Mouse (Mus musculus) adrenal gland, postnatal 14 days (tissue): Measurements from ENCODE around the gene Hal. TPM values are rescaled to one million over a fixed set of nuclear protein-coding genes. Genes with fewer than 3 reads are reported as not detected.

Experiments used
- DNase-seq: peaks from one replicate; pipeline ENCODE4 v3.0.0; 2021; ENCODE audit warnings: mixed read lengths
- long read RNA-seq, 2 experiments: library from polyadenylated mRNA; stranded (forward); transcript quantifications; one replicate each; pipeline ENCODE4 v2.0.0; 2021
- total RNA-seq: library from RNA; stranded (reverse); gene quantifications from 2 replicates; pipeline ENCODE4 v1.2.3, GENCODE M21; 2021

Hal gene
- total RNA-seq, result 1.2 and 18.0 TPM in 2 replicates
- long read RNA-seq, experiment 1, full-length matches to known transcripts, result 1 of 1 reads
- long read RNA-seq, experiment 1, partial matches to known transcripts, result 0 of 1 reads
- long read RNA-seq, experiment 1, other reads (novel, unspliced or antisense), result 0 of 1 reads
- long read RNA-seq, experiment 2, full-length matches to known transcripts, result 2 of 7 reads
- long read RNA-seq, experiment 2, partial matches to known transcripts, result 5 of 7 reads
- long read RNA-seq, experiment 2, other reads (novel, unspliced or antisense), result 0 of 7 reads

DNA sequence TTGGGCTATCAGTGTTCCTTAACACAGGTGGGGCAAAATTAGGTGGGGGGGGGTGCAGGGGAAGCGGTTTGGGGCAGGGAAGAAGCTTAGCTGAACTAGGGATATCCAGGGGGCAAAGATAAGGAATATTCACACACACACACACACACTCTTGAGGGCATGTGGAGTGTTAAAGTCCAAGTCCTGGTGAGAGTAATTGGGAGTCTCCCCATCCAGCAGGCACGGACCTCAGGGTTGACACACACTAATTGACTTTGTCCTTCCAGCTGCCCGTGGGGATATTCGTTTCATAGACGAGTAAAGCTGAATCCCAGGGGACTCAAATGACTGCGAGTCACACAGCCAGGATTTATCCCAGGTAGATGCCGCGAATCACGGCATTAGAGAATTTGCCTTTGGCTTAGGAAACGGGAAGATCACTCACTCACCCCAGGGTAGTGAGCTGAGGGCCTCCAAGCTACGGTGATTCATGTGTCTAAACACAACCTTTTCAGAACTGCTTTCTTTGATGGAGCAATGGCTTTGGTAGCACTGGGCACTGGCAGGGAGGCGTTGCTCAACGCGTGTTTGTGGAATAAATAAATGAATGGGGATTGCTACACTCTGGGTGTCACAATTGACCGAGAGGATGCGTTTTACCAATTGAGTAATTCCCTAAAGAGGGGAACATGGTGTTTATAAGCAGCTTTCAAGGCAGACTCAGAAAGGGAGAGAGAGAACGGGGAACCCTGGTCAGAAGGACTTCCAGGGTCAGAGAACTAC lies at the start of gene Hal:
Hal (plus strand) TSS at position 703 of the 762 bp plus-strand sequence.
- peak; percentile 60 for DNase-seq

DNA sequence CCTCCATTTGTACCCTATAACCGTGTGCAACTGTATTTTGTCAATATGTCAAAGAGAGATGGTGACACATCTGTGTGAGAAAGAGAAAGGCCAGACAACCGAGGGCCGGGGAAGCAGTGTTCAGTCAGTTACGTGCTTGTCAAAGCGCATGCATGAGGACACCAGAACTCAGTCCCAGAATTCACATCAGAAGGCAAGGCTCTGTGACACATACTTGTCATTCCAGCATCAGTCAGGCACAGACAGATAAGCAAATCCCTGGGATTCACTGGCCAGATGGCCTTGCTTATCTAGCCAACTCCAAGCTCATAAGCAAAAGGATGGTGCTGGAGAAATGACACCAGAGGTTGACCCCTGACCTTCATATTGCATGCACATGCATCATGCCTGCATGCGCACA lies 47.1 kb upstream of the Hal start:
- DNase-seq, result no peak

DNA sequence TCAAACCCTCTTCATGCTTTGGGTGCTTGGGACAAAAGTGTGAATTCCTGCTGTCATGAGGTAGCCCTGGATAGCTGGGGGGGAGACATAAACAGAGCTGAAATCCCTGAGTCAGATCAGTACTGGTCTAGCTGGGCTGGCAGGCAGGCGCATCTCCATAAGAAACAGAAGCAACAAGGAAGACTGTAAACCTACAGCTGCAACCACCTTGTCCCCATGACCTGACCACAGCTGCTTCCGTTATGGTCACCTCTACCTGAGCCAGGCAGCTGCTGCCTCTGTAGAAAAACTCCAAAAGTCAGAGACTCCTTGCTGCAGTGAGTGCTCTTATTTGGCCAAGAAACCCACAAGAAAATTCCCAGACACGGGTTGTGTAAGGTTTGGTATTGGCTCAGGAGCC lies 46.4 kb upstream of the Hal start:
- no peak for DNase-seq

DNA sequence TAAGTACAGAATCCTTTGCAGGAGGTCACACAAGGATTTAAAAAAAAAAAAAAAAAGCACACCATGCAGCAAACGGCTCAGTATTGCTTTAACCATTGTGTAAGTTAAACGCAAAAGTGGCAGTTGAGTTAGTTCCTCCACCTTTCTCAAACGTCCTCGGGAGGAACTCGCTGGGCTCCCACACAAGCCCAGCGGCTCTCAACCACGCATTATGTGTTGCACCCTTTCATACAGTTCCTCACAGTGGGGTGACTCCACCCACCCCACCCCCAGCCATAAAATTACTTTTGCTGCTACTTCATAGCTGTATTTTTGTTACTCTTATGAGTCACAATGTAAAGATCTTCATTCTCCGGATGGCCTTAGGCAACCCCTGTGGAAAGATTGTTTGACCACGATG lies 44.2 kb upstream of the Hal start:
- DNase-seq, result no peak

DNA sequence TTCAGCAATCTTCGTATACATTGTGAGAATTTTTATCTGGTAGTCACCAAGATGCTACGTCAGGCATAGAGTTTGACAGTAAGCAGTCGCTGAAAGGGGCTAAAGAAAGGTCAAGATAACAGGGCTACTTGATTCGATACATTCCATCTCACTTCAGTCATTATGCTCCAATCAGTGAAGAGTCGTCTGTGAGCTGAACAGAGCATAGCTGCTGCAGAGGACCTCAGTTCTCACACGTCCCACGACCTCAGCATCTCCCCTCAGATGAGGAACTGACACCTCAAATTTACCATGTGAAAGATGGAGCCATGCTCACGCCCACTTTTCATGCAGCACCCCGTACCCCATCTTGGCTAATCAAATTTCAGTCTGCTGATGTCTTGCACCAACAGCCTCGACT lies 41.2 kb upstream of the Hal start:
- no peak for DNase-seq

DNA sequence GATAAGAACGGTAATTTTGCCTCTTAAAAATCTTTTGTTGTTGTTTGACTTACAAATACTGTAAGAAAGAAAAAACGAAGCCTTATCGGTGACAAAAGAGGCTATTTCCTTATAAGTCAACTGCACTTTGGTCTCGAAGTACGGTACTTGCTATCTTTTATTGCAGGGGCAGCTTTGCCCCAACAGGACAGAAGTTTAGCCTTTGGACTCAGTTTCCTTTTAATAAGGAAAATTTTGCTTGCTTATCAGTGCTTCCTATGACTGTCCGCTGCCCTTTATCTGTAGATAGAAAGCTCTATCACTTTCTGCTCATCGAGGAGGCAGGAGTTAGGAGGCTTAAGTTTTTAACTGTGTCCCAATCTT lies 33.9 kb upstream of the Hal start:
- no peak for DNase-seq

DNA sequence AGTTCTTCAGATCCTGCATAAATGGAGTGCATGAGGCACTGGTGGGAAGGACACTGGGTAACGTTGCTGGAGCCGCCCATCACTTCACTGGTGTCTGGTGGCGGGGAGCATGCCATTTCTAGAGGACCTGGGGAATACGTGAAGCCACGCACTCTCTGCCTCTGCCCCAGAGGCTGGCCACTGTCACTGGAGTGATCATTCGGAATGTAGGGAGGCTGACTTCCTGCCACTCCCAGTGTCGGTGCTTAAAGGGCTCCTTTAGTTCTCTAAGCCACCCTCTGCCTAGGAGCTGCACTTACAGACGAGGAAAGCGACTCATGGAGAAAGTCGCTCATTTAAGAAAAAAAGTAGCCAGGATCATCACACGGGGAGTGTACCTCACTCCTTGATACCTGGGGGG lies 28.5 kb upstream of the Hal start:
- DNase-seq, result no peak

DNA sequence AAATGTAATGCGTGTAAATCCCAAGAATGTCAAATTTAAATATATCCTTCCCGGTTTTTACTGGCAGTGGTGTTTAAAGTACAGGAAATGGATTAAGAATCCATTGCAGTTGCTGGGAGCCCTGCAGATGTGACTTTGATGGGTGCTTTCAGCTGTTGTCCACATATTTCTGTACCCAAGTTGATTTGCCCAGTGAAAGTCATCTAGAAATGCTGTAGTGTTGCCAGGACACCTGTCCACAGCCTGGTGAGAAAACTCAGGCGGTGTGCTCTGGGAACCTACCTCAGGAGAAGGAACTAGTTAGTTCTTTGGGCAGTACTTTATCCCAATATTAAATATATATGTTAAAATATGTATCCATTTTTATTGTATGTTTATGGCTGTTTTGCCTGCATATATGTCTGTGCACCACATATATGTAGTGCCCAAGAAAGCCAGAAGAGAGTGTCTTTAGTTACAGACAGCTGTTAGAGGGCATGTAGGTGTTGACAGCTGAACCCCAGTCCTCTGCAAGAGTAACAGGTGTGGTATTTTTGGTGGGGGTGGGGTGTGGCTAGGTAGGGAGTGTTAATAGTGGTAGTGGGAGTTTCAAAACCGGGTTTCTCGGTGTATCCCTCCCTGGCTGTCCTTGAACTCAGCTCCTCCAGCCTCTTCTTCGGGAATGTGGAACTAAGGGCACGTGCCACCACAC lies 25.7 kb upstream of the Hal start:
- DNase-seq, result no peak

DNA sequence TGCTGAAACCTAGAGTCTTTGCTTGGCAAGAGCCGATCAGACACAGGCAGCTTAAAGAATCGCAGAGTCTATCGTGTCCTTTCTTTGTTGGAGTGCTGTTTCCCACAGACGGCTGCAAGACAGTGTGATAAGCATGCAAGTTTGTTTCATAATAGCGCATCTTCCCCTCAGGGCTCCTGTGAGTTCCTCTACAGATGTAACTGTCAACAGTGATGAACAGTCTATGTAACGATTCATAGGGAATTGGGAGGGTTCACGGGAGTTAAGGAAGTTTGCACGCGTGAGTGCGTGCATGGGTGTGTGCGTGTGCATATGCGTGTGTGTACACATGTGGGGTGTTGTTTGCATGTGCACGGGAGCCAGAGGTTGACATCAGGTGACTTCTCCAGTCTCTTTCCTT lies 25.0 kb upstream of the Hal start:
- DNase-seq, result no peak

DNA sequence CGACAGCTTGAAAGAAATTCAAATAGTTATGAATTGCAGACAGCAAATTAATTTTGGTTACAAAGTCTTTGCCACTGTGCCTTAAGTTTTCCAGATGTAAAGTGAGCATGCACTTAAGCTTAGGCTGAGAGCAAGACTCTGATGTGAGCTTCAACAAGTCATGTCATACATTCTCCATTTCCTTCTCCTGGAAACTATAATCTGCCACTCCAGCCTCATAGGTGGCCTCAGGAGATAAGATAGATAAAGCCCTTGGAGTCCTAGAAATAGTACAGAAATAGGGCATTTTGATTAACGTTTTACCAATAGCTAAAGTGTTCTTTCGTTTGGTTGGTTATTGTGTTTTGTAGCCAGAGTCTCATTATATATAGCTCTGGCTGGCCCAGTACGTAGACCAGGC lies 21.3 kb upstream of the Hal start:
- DNase-seq, result no peak

DNA sequence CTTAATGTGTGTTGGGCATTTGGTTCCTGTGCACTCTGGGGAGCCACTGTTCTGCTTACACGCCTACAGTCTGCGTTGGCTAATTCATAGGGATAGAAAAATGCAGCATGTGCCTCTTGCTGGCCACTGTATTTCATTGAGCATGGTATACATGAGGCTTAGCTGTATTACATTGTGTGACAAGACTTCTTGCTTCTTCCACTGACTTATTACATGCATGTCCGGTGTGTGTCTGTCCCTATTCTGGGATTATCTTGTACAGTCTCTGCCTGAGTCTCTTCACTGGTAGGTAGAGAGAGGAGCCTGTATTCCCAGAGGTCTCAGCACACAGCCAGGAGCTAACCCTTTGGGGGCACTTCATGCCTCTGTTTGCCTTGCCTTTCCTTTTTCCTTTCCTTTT lies 20.8 kb upstream of the Hal start:
- no peak for DNase-seq

DNA sequence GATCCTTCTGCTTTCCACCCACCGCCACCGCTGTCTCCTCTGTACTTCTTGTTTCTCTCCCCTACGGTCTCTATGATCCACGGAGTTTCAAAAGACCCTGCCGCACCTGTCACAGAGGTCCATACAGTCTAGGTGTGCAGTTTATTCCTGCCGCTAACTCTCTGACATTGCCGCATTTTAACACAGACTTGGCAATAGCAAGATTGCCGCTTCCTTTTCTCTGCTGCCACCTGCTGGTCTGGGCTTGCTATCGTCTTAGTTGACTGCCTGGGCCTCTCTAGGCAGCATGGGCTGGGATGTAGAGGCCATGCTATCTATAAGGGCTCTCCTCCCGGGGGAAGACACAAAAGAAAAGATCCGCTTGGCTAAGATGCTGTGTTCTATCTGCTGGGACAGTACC lies 17.2 kb upstream of the Hal start:
- DNase-seq, result peak; percentile 93

DNA sequence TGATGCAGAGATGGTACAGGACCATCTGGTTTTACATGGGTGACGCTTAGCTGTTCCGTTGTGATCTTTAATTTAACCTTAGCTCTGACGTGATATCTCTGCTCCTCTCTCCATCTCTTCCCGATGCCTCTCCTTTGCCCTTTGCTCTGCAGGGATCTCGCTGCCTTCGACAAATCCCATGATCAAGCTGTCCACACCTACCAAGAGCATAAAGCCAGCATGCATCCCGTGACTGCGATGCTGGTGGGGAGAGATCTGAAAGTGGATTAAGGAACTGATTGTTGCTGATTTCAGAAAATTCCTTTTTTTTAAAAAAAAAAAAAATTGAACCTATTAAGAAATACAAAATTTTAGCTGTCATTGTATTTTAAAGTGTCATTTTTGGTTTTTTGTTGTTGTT lies 4.1 kb upstream of the Hal start:
- DNase-seq, result no peak

DNA sequence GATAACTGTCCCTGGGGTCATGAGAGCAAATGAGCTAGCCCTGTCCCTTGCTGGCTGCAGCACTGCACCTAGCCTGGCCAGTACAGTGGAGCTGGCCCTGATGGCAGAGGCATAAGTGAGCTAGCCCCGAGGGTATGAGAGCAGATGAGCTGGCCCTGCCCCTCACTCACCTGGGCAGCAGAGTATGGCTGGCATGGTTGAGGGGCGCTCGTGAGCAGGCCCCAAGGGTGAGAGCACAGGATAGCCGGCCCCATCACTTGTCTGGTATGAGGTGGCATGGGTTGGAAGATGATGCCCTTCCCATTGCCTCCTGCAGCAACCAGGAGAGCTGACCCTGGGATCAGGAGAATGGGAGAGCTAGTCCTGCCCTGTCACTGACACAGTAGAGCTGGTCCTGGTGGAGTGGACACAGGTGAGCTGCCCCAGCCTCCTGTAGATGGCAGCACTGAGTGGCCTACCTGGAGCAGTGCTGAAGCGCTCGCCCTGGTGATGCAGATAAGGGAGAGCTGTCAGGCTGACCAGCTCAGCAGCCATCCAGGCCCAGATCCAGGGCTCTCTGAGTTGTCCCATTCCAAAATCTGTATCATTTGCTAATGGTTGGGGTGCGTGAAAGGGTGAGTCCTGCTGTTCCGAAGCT lies 3.4 kb upstream of the Hal start:
- DNase-seq, result peak; percentile 39

DNA sequence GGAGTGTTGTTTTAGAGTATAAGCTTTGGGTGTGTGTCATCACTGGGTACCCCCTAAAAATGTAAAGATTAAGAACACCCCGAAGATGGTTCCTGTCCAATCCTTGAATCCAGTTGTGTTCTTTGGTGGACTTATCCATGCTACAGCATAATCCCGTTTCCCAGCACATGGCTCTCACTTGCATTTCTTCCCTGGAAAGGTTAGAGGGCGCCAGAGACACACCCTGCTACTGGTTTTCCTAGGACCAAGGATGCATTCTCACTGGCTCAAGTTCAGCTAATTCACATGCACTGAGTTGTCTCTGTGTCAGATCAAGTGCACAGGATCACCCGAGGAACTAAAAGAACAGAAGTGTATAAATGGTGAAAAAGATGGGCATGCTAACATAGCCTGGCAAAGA lies 1.9 kb upstream of the Hal start:
- DNase-seq, result peak; percentile 47

DNA sequence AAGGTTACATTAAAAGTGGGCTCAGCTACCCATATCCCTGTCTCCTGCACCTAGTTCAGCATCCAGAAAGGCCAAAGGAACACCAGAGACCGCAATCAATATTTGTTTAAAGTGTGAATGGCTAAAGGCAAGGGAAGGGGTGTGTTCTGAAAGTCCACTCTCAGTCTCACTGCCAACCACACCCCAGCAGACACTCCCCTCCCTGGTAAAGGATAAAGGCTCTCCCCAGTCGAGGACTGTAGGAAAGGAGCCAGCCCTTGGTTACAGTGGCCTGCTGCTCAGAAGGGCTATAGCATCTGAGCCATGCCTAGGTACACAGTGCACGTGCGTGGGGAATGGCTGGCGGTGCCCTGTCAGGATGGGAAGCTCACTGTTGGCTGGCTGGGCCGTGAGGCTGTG lies 259 bp downstream of the Hal start:
- DNase-seq, result no peak

DNA sequence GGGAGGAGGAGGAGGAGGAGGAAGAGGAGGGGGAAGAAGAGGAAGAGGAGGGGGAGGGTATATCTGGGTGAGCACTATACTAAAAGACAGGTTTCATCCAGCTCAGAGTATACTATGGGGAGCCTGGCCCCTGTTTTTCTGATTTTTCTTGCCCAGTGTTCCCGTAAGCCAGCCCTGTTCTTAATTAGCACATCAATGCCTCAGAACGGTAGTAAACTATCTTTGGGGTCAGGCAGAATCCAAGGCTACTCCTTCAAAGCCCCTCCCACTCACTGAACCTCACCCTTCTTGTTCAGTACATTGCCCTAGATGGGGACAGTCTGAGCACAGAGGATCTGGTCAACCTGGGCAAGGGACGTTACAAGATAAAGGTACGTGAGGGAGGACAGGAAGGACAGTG lies 1.9 kb downstream of the Hal start:
- no peak for DNase-seq

DNA sequence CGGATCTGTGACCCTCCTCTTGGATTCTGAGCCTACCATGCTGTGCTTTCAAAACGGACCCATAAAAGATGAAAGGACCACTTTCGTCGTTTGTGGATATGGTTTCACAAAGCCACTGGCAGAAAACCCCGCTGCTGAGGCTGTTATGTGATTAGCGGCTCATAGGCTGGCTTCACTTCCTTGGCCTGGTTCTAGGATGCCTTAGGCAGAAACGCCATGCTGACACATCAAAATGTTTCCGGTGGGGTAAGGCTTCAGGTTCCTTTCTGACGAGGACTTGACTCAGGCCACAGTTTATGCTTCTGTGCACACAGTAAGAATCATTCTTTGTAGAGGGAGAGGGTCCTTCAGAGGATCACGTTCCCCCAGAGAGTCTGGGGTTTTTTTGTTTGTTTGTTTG lies 12.3 kb downstream of the Hal start:
- no peak for DNase-seq

DNA sequence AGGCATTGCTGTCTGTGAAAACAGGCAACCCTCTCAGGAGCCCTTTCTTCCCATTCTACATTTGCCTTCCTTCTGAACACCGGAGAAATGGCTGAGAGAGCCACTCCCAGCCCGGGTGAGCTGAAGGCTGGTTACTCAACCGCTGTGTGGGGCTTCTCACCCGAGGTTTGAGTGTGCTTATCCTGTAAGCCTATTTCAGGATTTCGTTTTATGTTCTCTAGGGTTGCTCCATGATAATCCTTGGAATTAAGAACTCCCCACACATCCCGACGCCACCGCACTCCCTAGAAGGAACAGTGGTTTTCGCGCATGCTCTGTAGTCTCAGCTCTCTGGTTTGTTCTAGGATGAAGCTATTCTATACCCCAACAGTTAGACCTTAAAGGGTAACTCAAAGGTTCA lies 12.8 kb downstream of the Hal start:
- no peak for DNase-seq

DNA sequence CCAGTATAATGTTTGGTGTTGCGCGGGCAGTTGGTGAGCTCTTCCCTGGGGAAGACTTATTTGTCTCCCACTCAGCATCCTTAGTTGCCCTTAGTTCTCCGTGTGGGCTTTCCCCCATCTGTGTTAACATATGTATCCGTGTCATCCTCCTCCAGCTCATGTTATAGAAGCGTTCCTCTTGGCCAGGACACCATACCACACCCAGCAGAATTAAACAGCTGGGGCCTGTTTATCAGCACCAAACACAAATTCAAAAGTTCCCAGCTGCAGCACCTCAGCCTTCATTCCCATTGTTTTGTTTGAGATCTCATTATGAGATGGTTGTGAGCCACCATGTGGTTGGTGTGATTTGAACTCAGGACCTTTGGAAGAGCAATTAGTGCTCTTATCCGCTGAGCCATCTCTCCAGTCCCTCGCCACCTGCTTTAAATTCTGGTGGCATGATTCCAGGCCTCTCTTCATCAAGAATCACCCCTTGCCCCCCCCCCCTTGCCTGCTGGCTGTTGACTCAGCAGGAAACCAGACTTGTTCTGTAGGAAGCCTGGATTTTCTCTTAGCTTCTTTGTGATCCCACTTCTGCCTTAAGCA lies 19.9 kb downstream of the Hal start:
- no peak for DNase-seq

DNA sequence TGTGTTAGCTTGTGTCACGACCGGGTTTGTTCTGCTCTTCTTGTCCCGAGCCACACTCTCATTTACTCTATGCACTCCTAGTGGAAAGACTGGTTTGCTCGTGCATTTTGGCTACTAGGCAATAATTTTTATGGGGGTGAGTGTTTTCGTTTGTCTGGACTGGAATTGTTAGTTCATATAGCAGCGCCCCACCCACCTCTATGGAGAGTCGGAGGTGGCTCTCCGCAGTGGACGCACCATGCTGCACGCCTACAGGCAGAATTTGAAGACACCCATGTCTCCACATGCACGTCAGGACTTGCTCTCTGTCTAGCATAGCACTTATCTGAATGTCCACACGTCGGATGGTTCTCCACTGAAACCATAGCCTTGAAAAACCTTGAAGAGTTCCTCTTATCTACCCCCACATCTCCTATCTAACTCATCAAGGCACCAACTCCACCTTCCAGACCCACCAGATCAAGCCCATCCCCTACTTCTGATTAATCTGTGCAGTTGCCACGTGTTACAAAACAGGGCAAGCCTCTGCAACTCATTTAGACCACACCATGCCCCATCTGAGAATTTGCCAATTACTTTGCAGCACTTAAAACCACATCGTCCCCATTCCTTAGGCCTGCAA lies 21.1 kb downstream of the Hal start:
- DNase-seq, result no peak

DNA sequence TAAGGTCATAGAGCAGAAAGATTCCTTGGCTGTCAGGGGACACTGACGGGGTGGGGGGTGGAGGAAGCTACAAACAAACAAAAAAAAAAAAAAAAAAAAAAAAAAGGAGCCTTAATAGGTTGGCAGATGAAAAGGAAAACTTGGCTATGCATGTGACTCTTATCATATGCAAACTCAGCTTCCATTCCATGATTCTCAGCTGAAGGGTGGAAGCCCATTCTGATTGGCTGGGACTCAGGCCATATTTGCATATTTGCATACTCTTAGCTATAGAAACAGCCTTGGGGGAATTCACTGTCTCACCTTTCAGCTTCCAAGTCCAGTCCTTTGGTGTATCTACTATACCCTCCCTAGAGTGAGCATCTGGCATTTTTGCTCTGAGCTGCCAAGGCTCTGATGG lies 26.9 kb downstream of the Hal start:
- no peak for DNase-seq
